Mouse (Mus musculus) forebrain, embryonic 13.5 days (tissue): ENCODE data around the gene Adamts6. TPM values are rescaled to one million over a fixed set of nuclear protein-coding genes. Genes with fewer than 3 reads are reported as not detected.

Experiments used
- ATAC-seq: fragments of 200-750 bp; cut with Nextera tagmentation; 2 replicates; pipeline ENCODE4 v1.8.0; 2017
- H3K27ac ChIP-seq: fragments of 300-500 bp; sonication (generic); 2 replicates; pipeline ENCODE4 v1.5.1; 2015; ENCODE audit warnings: inconsistent platforms, mild to moderate bottlenecking, moderate library complexity
- H3K27me3 ChIP-seq: fragments of 300-500 bp; sonication (generic); 2 replicates; pipeline ENCODE4 v1.6.1; 2015; ENCODE audit warnings: mild to moderate bottlenecking, inconsistent platforms
- H3K36me3 ChIP-seq: fragments of 300-500 bp; sonication (generic); 2 replicates; pipeline ENCODE4 v1.6.1; 2015; ENCODE audit warnings: mild to moderate bottlenecking, inconsistent platforms; ENCODE audit not compliant: poor library complexity, severe bottlenecking
- H3K4me1 ChIP-seq: fragments of 300-500 bp; sonication (generic); 2 replicates; pipeline ENCODE4 v1.6.1; 2015; ENCODE audit warnings: inconsistent platforms
- H3K4me2 ChIP-seq: fragments of 300-500 bp; sonication (generic); 2 replicates; pipeline ENCODE4 v1.6.1; 2015; ENCODE audit warnings: inconsistent platforms, mild to moderate bottlenecking, moderate library complexity
- H3K4me3 ChIP-seq: fragments of 300-500 bp; sonication (generic); 2 replicates; pipeline ENCODE4 v1.5.1; 2015; ENCODE audit warnings: mild to moderate bottlenecking, inconsistent platforms
- H3K9ac ChIP-seq: fragments of 300-500 bp; sonication (generic); 2 replicates; pipeline ENCODE4 v1.6.1; 2015; ENCODE audit warnings: mild to moderate bottlenecking, inconsistent platforms
- H3K9me3 ChIP-seq: fragments of 300-500 bp; sonication (generic); replicated peaks from 2 replicates; pipeline ENCODE4 v1.6.1; 2016; ENCODE audit warnings: inconsistent platforms
- WGBS: fragments of 180-500 bp; shearing (Covaris S2); methylation state at CpG from one replicate; pipeline ENCODE4 v1.1.7; 2015; 5-methylcytosine and 5-hydroxymethylcytosine counted together
- polyA plus RNA-seq: library from polyadenylated mRNA; unstranded; fragments of >200 nt; fragmentation: Nextera tagmentation; extraction: Ambion mirVana; gene quantifications from 2 replicates; pipeline ENCODE4 v1.2.1, GENCODE M21; 2015

The Adamts6 gene
- polyA plus RNA-seq, 1 experiment from 2014 or later = 2.8 TPM

DNA sequence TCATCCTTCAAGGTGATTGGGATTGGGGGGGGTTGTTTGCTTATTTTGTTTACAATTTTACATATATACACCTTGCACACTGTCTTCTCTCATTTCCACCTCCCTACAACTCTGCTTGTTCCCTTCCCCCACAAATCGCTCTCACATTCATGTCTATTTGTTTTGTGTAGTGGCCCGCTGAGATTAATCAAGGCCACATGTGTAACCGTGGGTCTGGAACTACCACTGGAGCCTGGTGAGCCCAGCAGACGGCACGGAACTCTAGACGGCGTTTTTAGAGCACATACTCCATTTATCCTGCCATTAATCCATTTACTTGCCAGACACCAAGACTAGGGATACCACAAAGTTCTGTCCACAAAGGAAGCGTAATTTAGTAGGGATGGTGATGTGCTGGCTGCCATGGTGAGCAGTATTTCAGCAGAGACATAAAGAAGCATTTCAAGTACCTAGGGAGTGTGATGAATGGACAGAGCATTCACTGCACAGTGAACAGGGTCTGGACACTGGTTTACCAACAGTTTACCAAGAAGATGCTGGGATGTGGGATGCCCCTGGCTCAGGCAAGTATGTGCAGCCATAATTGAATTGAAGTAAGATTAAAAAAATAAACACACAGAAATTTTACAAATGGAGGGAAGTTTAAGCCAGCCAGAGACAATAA is 194.9 kb downstream of the Adamts6 start:
- no peak overlapping the region for H3K27ac ChIP-seq

DNA sequence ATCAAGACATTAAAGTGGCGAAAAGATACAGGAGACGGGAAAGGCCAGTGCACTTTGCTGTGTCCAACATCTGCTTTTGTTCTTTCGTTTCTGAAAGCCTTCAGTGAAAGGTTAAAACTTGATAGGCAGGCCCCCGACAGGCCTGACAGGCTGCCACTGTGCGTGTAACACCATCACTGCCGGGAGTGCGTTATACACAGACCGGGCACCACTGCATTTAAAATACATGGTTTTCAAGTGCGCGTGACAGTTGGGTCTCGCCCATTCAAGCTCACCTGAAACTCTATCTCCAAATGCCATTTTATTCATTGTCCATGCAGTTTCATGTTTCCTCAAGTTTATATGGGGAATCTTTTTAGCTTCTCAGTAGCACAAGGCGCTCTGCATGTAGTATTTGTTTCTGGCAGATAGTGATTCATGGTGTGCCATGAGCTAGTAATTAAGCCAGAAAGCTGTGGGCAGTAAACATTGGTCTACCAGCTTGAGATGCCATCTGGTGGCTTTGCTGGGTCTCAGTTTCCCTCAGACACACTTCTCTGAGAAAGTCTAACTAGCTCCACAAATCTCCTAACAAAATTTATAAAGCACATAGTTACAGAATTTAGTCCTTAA is 195.6 kb downstream of the Adamts6 start:
- H3K4me3 ChIP-seq = no peak overlapping the region
- ATAC-seq = no peak
- H3K4me1 ChIP-seq = no peaks in the 10 kb centered on the region
- H3K27ac ChIP-seq = no peak overlapping the region
- no peaks in the 10 kb centered on the region for H3K9me3 ChIP-seq
- H3K36me3 ChIP-seq = 0 out of 2 replicates have a peak, but pooled peaks cover 3% of the 10 kb centered on the region
- H3K9ac ChIP-seq = no peak overlapping the region
- WGBS = 93% methylated on average over 12 of the region's 12 CpGs
- H3K4me2 ChIP-seq = no peak overlapping the region
- no peaks in the 10 kb centered on the region for H3K27me3 ChIP-seq

More for the DNA sequence above, 194.9 kb downstream of the Adamts6 start:
- H3K4me1 ChIP-seq = no peaks in the 10 kb centered on the region
- no peak overlapping the region for H3K4me3 ChIP-seq
- ATAC-seq = no peak
- no peak overlapping the region for H3K9ac ChIP-seq
- no peaks in the 10 kb centered on the region for H3K9me3 ChIP-seq
- no peaks in the 10 kb centered on the region for H3K27me3 ChIP-seq
- H3K36me3 ChIP-seq = 0 out of 2 replicates have a peak, but pooled peaks cover 3% of the 10 kb centered on the region
- no peak overlapping the region for H3K4me2 ChIP-seq
- 89% methylated on average over 8 of the region's 8 CpGs for WGBS

DNA sequence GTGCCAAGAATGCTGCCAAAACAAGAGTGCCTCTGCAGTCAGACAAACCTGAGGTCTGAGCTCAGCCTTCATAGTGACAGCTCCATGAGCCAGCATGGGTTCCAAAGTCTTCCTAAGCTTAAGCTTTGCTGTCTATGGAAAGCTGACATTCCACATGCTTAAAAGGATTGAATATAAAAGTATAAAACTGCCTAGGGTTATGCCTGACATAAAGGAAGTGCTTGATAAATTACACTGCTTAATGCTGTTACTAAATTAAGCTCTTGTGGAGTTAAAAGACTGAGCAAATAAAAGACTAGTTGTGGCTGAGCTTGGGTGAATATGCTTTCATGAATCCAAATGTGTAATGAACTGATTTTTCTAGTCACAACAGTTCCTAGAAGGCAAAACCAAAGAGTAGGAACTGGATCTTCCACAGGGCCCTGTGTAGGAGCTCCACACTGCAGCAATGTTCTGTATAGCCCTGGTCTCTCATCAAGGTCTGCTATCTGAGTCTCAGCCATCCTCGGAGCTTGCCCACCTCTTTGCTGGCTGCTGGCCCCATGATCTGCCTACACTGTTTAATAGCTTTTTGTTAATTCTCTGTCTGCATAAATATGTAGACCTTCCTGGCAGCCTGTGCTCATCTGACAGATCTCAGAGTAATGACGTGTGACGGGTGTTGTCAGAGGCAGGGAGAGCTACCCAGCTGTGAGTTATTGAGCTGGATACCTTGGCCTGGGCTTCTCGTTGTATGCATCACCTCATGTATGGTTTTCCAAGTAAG is 203.6 kb downstream of the Adamts6 start:
- Histone ChIP-seq H3K9me3 (no peaks in the 10 kb centered on the region), H3K36me3 (no peaks in the 10 kb centered on the region), H3K9ac (no peak overlapping the region), H3K27me3 (no peaks in the 10 kb centered on the region), H3K27ac (no peak overlapping the region), H3K4me2 (no peak overlapping the region), H3K4me1 (no peaks in the 10 kb centered on the region), H3K4me3 (no peak overlapping the region)
- 79% methylated on average over 4 of the region's 4 CpGs for WGBS
- ATAC-seq = peak; percentile 38; the same call in 1 of the 2 replicates

DNA sequence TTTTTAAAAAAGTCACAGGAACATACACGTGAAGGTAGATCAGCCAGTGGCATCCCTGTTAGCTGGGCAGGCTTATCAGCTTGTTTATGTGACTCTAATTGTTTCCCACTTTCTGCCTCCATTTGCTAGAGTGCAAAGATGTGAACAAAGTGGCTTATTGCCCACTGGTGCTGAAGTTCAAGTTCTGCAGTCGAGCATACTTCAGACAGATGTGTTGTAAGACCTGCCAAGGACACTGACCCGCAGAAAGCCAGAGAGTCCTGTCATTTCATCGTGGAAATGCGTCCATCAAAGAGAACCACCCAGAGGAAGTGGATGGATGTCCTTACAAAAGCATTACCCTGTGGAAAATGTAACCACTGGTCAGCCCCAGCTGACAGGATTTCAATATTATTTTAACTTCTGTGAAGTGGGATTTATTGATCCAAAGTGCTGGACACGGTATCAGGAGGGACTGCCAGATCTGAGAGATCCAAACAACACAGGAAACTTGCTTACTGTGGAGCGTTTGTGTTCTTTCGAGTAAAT is 205.9 kb downstream of the Adamts6 start:
- Histone ChIP-seq H3K4me1 (no peaks in the 10 kb centered on the region), H3K27ac (no peak overlapping the region), H3K4me2 (no peak overlapping the region), H3K36me3 (no peaks in the 10 kb centered on the region), H3K27me3 (no peaks in the 10 kb centered on the region), H3K4me3 (no peak overlapping the region), H3K9ac (no peak overlapping the region), H3K9me3 (no peaks in the 10 kb centered on the region)
- no peak for ATAC-seq
- WGBS = 87% methylated on average over 8 of the region's 8 CpGs

DNA sequence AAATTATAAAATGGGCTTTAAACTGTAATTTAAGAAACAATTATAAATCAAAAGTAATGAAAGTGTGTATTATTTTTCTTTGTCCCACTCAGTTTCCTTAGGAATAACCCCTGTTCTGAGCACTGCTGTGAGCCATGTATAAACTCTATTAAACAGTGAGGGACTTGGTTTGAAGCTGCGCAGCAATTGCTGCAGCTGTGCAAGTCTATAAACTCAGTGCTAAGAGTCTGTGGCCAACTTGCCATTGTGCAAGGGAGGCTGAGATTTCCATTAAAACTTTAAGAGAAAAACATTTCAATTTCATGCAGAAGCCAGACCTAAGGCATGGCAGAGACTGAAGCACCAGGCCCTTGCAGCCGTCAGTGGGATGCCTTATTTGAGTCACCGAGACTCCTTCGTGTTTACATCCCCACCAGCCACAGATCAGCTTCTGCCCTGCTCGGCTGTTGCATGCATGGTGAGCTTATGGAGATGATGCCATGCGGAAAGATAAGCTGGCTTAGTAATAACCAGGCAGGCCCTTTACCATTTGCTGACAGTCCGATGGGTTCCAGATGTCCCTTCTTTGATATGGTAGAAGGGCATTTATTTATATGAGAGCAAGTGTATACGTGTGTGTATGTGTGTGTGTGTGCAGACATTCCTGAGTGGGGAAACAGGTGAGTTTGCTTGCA is 206.7 kb downstream of the Adamts6 start:
- Histone ChIP-seq H3K4me3 (no peak overlapping the region), H3K36me3 (no peaks in the 10 kb centered on the region), H3K27me3 (no peaks in the 10 kb centered on the region), H3K9ac (no peak overlapping the region), H3K27ac (no peak overlapping the region), H3K4me2 (no peak overlapping the region), H3K4me1 (no peaks in the 10 kb centered on the region), H3K9me3 (no peaks in the 10 kb centered on the region)
- 83% methylated on average over 8 of the region's 8 CpGs for WGBS
- ATAC-seq = no peak

DNA sequence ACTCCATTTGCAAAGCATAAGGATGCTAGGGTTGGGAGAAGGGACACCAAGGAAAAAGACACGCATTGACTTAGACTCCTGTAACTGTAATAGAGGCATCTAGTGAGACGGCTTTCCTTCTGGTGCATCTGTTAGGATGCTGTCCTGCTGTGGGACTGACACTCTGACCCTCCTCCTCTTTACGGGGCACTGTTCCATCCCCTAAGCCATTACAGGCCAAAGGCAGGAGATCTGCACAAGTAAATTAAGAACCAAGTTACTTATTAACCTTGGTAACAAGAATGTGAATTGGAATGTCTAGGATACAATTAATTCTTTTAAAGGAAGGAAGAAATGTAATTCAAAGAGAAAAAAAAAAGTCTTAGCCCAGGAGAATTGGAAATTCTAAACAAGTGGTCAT is 210.0 kb downstream of the Adamts6 start:
- ATAC-seq = no peak
- 69% methylated on average over 3 of the region's 3 CpGs for WGBS

DNA sequence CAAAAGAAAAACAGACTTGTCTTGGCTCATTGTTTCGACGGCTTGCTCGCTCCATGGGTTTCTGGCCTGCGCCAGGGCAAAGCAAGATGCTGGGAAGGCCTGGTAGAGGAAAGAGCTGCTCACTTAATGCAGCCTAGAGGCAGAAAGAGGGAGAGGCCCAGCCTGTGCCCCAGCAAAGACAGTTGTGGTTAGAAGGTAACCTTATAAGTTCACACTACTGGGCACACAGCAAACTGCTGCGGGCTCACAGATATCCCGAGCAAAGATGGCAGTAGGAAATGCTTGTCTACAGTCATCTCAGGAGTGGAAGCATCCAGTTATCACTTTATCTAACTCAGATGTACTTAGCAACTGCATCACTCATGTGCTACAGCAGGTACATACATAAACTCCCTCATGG is 211.0 kb downstream of the Adamts6 start:
- no peak for ATAC-seq
- Histone ChIP-seq H3K4me3 (no peak overlapping the region), H3K9me3 (no peaks in the 10 kb centered on the region), H3K27ac (no peak overlapping the region), H3K9ac (no peak overlapping the region), H3K4me2 (no peak overlapping the region), H3K27me3 (no peaks in the 10 kb centered on the region), H3K36me3 (no peaks in the 10 kb centered on the region), H3K4me1 (no peaks in the 10 kb centered on the region)
- WGBS = 98% methylated on average over 6 of the region's 6 CpGs

More for the DNA sequence above, 210.0 kb downstream of the Adamts6 start:
- Histone ChIP-seq H3K4me3 (no peak overlapping the region), H3K9me3 (no peaks in the 10 kb centered on the region), H3K27me3 (no peaks in the 10 kb centered on the region), H3K4me2 (no peak overlapping the region), H3K36me3 (no peaks in the 10 kb centered on the region), H3K4me1 (no peaks in the 10 kb centered on the region), H3K27ac (no peak overlapping the region), H3K9ac (no peak overlapping the region)

DNA sequence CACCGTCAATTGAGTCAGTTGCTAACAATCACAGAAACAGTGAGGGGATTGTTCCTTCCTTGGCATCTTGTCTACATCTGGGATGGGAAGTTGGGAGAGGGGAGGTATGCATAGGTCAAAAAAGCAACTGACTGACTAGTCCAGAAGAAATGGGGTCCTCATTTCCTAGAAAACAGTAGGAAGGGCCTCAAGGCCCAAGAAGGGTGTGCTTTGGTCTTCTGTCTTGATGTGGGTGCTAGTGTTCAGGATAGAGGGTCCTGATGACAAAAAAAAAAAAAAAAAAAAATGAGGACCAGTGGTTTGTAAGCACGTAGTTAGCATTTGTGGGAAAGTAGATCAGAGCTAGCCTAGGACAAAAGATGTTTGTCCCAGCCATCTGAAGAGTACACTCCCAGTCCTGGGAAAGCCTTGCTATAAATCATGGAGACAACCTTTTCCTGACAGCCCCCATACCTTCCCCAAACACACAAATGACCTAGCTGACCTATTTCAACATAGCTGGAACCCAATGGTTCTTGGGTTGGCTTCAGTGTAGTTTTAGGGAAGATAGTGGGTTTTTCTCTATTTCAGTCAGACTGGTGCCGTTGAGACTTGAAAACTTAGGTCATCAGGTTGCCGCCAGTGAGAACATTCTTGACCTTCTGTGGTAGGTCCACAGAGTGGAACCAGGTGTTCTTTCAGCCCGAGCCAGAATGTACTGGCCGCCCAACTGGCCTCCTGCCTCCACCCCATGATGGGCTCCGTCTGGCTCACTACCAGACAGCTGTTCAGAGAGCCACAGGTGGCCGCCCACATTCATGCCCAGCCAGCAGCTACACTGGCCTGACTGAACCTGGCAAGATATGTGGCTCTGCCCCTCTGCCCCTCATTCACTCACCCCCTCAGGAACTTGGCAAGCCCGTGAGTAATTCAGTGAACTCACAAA is 211.7 kb downstream of the Adamts6 start:
- H3K27ac ChIP-seq = no peak overlapping the region
- no peak overlapping the region for H3K9ac ChIP-seq
- no peak overlapping the region for H3K4me3 ChIP-seq
- ATAC-seq = no peak
- no peaks in the 10 kb centered on the region for H3K9me3 ChIP-seq
- H3K4me1 ChIP-seq = no peaks in the 10 kb centered on the region
- 89% methylated on average over 9 of the region's 9 CpGs for WGBS
- H3K36me3 ChIP-seq = no peaks in the 10 kb centered on the region
- H3K4me2 ChIP-seq = no peak overlapping the region
- H3K27me3 ChIP-seq = no peaks in the 10 kb centered on the region

DNA sequence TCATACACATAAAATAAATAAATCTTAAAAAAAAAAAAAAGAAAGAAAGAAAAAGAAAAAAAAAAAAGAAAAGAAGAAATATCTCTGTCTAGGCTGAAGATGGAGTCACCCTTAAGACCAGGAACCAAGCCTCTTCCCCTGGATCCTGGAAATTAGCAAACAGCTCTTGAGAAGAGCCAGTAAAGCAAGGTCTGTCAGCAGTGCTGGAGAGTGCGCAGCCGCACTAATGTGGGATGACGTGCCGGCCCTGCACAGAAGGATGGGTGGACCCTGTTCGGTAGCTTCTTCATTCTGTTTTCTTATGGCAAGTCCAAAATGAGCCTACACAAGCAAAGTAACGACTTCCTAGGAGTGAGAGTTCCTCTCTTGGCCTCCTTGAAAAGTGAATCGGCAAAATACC is 214.8 kb downstream of the Adamts6 start:
- Histone ChIP-seq H3K4me3 (no peak overlapping the region), H3K27ac (no peak overlapping the region), H3K27me3 (no peaks in the 10 kb centered on the region), H3K4me2 (no peak overlapping the region), H3K9ac (no peak overlapping the region), H3K4me1 (no peaks in the 10 kb centered on the region), H3K9me3 (no peaks in the 10 kb centered on the region), H3K36me3 (no peaks in the 10 kb centered on the region)
- 93% methylated on average over 7 of the region's 7 CpGs for WGBS
- no peak for ATAC-seq

DNA sequence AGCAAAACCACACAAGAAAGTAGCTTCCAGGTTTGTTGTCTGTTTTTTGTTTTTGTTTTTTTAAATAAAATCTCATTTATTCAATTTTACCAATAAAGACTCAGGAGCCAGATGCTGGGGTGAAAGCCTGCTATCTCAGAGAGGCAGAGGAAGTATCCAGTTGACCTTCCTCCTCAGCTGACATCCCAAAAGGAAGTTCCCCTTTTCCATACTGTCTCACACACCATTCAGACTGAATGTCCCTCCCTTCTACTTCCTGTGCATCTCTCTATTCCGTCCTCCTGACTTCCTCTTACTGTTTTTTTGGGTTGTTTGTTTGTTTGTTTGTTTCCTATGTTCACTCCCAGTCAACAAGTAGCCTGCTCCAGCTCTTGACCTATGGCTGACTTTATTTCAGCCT is 216.4 kb downstream of the Adamts6 start:
- H3K4me3 ChIP-seq = no peak overlapping the region
- WGBS = 76% methylated on average over 1 of the region's 1 CpGs
- H3K9me3 ChIP-seq = no peaks in the 10 kb centered on the region
- no peak overlapping the region for H3K4me2 ChIP-seq
- H3K27ac ChIP-seq = no peak overlapping the region
- H3K9ac ChIP-seq = no peak overlapping the region
- no peaks in the 10 kb centered on the region for H3K36me3 ChIP-seq
- no peak for ATAC-seq
- H3K4me1 ChIP-seq = no peaks in the 10 kb centered on the region
- no peaks in the 10 kb centered on the region for H3K27me3 ChIP-seq

DNA sequence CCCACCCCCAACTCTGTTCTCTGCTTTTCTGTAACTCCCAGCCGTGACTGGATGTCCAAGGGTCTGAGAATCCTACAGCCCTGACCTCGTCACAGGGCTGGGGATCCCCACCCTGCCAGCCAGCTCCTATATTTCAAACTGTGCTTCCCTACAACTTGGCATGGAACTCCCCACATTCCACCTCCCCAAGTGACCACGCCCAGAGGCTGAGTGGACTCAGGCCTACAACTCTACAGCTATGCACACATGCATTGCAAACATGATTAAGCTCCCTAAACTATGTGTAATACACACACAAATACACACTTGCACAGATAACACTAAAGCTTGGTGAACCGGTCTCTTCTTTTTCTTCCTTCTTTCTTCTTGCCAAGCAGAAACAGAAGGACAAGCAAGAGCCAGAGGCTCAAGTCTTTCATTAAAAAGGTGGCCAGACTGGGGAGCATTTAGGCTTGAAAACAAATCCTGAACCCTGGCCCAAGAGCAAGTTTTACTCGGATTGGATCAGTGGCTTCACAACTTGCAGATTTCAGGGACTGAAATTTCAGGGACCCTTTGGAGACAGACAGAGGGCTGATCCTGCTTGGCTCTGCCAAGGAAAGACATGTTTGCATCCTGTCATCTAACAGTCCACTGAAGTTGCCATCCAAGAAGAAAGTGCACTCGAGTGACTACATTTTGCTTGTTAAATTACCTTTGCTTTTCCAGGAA is 218.7 kb downstream of the Adamts6 start:
- Histone ChIP-seq H3K4me3 (no peak overlapping the region), H3K4me1 (0 out of 2 replicates have a peak, but pooled peaks cover 4% of the 10 kb centered on the region), H3K27me3 (no peaks in the 10 kb centered on the region), H3K4me2 (no peak overlapping the region), H3K36me3 (no peaks in the 10 kb centered on the region), H3K9ac (no peak overlapping the region), H3K9me3 (no peaks in the 10 kb centered on the region), H3K27ac (no peak overlapping the region)
- ATAC-seq = no peak
- 80% methylated on average over 6 of the region's 6 CpGs for WGBS
